Mouse (Mus musculus): ENCODE data around the gene Htra1. TPM values are rescaled to one million over a fixed set of nuclear protein-coding genes. Genes with fewer than 3 reads are reported as not detected.

Htra1 gene
- polyA plus RNA-seq, 1 experiment from 2014 or later: 8.3 TPM

DNA sequence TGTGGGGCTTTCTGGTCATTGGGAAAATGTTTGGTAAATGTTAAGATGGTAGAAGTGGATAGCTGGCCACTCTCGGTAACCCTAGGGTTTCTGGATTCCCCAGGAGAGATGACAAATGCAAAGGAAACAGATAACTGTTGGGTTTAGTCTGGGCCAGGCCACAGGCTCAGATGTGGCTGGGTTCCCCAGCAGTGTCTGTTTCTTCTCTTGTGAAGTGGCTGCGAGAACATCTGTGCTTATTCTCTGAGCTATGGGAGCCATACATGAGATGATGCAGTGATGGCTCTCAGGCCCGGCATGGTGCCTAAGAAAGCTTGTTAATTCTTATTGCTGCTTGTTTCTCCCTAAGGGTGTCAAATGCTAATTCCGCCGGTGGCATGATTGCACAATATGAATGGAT, 68.2 kb downstream of the Htra1 start:
- Histone ChIP-seq H3K9ac (replicated peaks; ENCODE audit: low read length) (no peak overlapping the region), H3K4me3 (ENCODE audit: low read depth, low read length) (no peak overlapping the region), H3K36me3 (replicated peaks; ENCODE audit: control insufficient read depth, insufficient read depth, low read depth, low read length) (no peaks in the 10 kb centered on the region), H3K27ac (replicated peaks; ENCODE audit: low read depth, low read length) (no peak overlapping the region), H3K4me1 (ENCODE audit: control insufficient read depth, insufficient read depth, low read length) (no peaks in the 10 kb centered on the region), H3K27me3 (ENCODE audit: control insufficient read depth, insufficient read depth, low read length) (no peaks in the 10 kb centered on the region), H3K4me2 (ENCODE audit: low read depth, low read length) (no peak overlapping the region), H3K9me3 (replicated peaks; ENCODE audit: control insufficient read depth, low read length) (no peaks in the 10 kb centered on the region; the same call in 1 of the 2 replicates)
- 93% methylated on average over 5 of the region's 5 CpGs for WGBS
- ATAC-seq (replicated peaks; ENCODE audit: insufficient number of reproducible peaks, low FRiP score, low TSS enrichment, low read depth) (no peak), DNase-seq (ENCODE audit: low spot score) (no peak)

DNA sequence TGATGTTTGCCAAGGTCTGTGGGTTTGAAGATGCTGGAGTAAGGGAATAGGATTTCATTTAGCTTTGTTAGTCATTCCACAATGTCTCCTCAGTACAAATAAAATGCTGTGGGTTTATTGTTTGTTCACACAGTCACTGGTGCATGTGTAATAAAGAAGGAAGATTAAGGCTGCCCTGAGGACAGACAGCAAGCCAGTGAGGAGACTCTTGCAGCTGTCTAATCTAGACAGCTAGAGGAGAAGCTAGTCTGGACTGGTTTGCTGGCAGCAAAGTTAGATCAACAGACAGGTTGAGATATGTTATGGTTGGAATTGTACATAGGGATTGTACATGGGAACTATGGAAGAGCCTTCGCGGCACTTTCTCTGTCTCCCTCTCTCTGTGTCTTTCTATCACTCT, 71.3 kb downstream of the Htra1 start:
- H3K27ac ChIP-seq (replicated peaks; ENCODE audit: low read depth, low read length): no peak overlapping the region
- no peaks in the 10 kb centered on the region for H3K4me1 ChIP-seq (ENCODE audit: control insufficient read depth, insufficient read depth, low read length)
- H3K4me2 ChIP-seq (ENCODE audit: low read depth, low read length): no peak overlapping the region
- WGBS: 100% methylated on average over 2 of the region's 2 CpGs
- no peaks in the 10 kb centered on the region; the same call in 1 of the 2 replicates for H3K9me3 ChIP-seq (replicated peaks; ENCODE audit: control insufficient read depth, low read length)
- ATAC-seq (replicated peaks; ENCODE audit: insufficient number of reproducible peaks, low FRiP score, low TSS enrichment, low read depth) (no peak), DNase-seq (ENCODE audit: low spot score) (no peak)
- no peaks in the 10 kb centered on the region for H3K27me3 ChIP-seq (ENCODE audit: control insufficient read depth, insufficient read depth, low read length)
- no peak overlapping the region for H3K4me3 ChIP-seq (ENCODE audit: low read depth, low read length)
- no peaks in the 10 kb centered on the region for H3K36me3 ChIP-seq (replicated peaks; ENCODE audit: control insufficient read depth, insufficient read depth, low read depth, low read length)
- H3K9ac ChIP-seq (replicated peaks; ENCODE audit: low read length): no peak overlapping the region

DNA sequence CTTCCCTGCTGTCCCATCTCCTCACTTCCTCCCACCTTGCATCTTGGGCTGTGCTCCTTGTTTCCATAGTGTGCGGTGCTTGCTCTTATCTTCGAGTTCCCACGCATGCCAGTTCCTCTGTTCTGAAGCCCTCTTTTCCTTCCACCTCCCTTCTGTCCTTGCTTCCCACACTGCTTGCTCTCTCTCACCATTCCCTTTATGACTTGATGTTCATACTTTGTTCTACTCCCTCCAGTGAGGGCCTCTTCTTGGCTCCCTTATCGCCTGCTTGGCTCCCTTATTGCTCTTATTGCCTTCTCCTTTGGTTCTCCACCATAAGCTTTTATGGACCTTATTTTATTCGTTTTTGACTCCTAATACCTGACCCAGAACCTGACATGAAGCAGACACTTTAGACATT, 73.3 kb downstream of the Htra1 start:
- Histone ChIP-seq H3K27me3 (ENCODE audit: control insufficient read depth, insufficient read depth, low read length) (no peaks in the 10 kb centered on the region), H3K4me1 (ENCODE audit: control insufficient read depth, insufficient read depth, low read length) (no peaks in the 10 kb centered on the region), H3K27ac (replicated peaks; ENCODE audit: low read depth, low read length) (no peak overlapping the region), H3K4me3 (ENCODE audit: low read depth, low read length) (no peak overlapping the region), H3K9ac (replicated peaks; ENCODE audit: low read length) (no peak overlapping the region), H3K9me3 (replicated peaks; ENCODE audit: control insufficient read depth, low read length) (no peaks in the 10 kb centered on the region; the same call in 1 of the 2 replicates), H3K4me2 (ENCODE audit: low read depth, low read length) (no peak overlapping the region), H3K36me3 (replicated peaks; ENCODE audit: control insufficient read depth, insufficient read depth, low read depth, low read length) (no peaks in the 10 kb centered on the region)
- no peak for ATAC-seq (replicated peaks; ENCODE audit: insufficient number of reproducible peaks, low FRiP score, low TSS enrichment, low read depth)
- DNase-seq (ENCODE audit: low spot score): no peak
- WGBS: 80% methylated on average over 5 of the region's 5 CpGs

DNA sequence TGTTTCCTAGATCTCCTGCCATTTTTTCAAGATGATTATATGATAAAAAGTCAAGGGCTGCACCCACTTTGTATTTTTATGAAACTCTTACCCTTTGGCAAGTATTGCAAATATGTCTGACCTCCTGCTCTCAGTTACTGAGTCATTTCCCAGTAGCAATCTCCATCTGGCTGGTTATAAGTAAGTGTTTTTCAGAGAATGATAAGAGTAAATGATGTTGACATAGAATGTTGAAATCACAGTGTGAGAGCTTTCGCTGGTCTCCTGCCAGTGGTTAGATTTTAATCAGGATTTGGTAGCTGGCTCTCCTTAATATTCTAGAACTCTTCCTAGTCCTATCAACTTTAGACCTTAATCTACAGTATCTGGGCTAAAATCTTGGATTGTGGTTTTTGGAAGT, 76.0 kb downstream of the Htra1 start:
- no peaks in the 10 kb centered on the region for H3K36me3 ChIP-seq (replicated peaks; ENCODE audit: control insufficient read depth, insufficient read depth, low read depth, low read length)
- H3K4me1 ChIP-seq (ENCODE audit: control insufficient read depth, insufficient read depth, low read length): no peaks in the 10 kb centered on the region
- 81% methylated on average over 1 of the region's 1 CpGs for whole genome bisulfite sequencing
- no peak for DNase-seq (ENCODE audit: low spot score)
- no peak overlapping the region for H3K9ac ChIP-seq (replicated peaks; ENCODE audit: low read length)
- no peak overlapping the region for H3K4me3 ChIP-seq (ENCODE audit: low read depth, low read length)
- H3K4me2 ChIP-seq (ENCODE audit: low read depth, low read length): no peak overlapping the region
- H3K27me3 ChIP-seq (ENCODE audit: control insufficient read depth, insufficient read depth, low read length): no peaks in the 10 kb centered on the region
- no peak for ATAC-seq (replicated peaks; ENCODE audit: insufficient number of reproducible peaks, low FRiP score, low TSS enrichment, low read depth)
- H3K9me3 ChIP-seq (replicated peaks; ENCODE audit: control insufficient read depth, low read length): no peaks in the 10 kb centered on the region
- H3K27ac ChIP-seq (replicated peaks; ENCODE audit: low read depth, low read length): no peak overlapping the region

DNA sequence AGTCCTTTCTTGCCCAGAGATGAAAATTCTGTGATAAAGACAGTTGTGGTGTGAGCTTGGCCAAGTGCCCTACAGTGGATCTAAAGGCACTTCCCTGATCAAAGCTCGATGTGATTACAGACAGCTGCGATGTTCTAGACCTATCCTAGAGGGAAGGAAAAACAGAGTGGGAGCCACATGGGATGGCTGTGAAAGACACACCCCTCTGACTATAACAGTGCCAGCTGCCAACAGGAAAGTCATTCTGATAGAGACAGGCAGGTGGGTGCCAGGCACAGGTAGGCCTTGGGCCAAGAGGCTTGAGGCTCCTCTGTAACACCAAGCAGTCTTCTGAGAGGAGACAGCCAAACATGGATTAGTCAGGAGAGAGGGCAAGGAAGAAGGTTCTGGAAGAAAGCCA, 83.3 kb downstream of the Htra1 start:
- H3K4me2 ChIP-seq (ENCODE audit: low read depth, low read length): no peak overlapping the region
- no peaks in the 10 kb centered on the region for H3K27me3 ChIP-seq (ENCODE audit: control insufficient read depth, insufficient read depth, low read length)
- H3K9ac ChIP-seq (replicated peaks; ENCODE audit: low read length): no peak overlapping the region
- WGBS: 84% methylated on average over 2 of the region's 2 CpGs
- no peaks in the 10 kb centered on the region for H3K9me3 ChIP-seq (replicated peaks; ENCODE audit: control insufficient read depth, low read length)
- ATAC-seq (replicated peaks; ENCODE audit: insufficient number of reproducible peaks, low FRiP score, low TSS enrichment, low read depth) (no peak), DNase-seq (ENCODE audit: low spot score) (no peak)
- H3K4me3 ChIP-seq (ENCODE audit: low read depth, low read length): no peak overlapping the region
- no peak overlapping the region for H3K27ac ChIP-seq (replicated peaks; ENCODE audit: low read depth, low read length)
- H3K36me3 ChIP-seq (replicated peaks; ENCODE audit: control insufficient read depth, insufficient read depth, low read depth, low read length): no peaks in the 10 kb centered on the region
- no peaks in the 10 kb centered on the region for H3K4me1 ChIP-seq (ENCODE audit: control insufficient read depth, insufficient read depth, low read length)

DNA sequence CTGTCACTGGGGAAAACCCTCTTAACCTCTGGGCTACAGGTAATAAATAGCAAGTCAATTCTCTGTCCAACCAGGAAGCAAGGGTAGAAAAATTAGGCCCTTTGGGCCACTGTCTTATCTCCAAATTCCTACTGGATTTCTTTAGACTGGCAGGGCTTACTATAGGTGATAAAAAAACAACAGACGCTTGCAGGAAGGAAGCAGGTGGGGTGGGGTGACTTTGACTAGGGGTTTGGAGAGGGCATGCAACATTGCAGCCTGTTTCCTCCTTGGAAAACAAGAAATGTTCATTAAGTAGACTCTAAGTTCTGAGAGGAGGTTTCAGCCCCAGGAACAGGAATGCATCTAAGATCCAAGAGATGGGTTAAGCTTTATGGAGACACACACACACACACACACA, 88.9 kb downstream of the Htra1 start:
- Histone ChIP-seq H3K36me3 (replicated peaks; ENCODE audit: control insufficient read depth, insufficient read depth, low read depth, low read length) (no peaks in the 10 kb centered on the region), H3K4me2 (ENCODE audit: low read depth, low read length) (no peak overlapping the region), H3K4me3 (ENCODE audit: low read depth, low read length) (no peak overlapping the region), H3K27me3 (ENCODE audit: control insufficient read depth, insufficient read depth, low read length) (no peaks in the 10 kb centered on the region), H3K9ac (replicated peaks; ENCODE audit: low read length) (no peak overlapping the region), H3K4me1 (ENCODE audit: control insufficient read depth, insufficient read depth, low read length) (no peaks in the 10 kb centered on the region), H3K27ac (replicated peaks; ENCODE audit: low read depth, low read length) (no peak overlapping the region), H3K9me3 (replicated peaks; ENCODE audit: control insufficient read depth, low read length) (no peaks in the 10 kb centered on the region)
- DNase-seq (ENCODE audit: low spot score) (no peak), ATAC-seq (replicated peaks; ENCODE audit: insufficient number of reproducible peaks, low FRiP score, low TSS enrichment, low read depth) (no peak)
- 89% methylated on average over 1 of the region's 1 CpGs for WGBS

DNA sequence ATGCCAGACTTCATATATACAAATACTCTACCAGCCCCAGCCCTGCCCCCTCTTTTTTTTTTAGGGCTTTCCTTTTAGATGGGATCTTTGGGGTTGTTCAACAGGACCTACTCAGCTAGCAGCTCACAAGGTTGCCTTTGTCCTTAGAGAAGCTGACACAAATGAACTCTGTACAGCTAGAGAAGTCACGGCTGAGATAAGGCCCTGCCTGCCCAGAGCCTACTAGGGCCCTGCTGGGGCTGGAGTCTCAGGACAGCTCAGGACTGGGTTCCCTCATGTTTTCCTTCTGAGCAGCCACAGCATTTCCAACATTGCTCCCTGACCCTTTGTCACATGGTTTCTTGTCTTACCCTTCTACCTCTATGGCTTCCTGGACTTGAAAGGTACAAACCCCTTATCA, 91.6 kb downstream of the Htra1 start:
- Histone ChIP-seq H3K9ac (replicated peaks; ENCODE audit: low read length) (no peak overlapping the region), H3K4me2 (ENCODE audit: low read depth, low read length) (no peak overlapping the region), H3K27ac (replicated peaks; ENCODE audit: low read depth, low read length) (no peak overlapping the region), H3K36me3 (replicated peaks; ENCODE audit: control insufficient read depth, insufficient read depth, low read depth, low read length) (no peaks in the 10 kb centered on the region), H3K4me1 (ENCODE audit: control insufficient read depth, insufficient read depth, low read length) (no peaks in the 10 kb centered on the region), H3K9me3 (replicated peaks; ENCODE audit: control insufficient read depth, low read length) (no peaks in the 10 kb centered on the region), H3K4me3 (ENCODE audit: low read depth, low read length) (no peak overlapping the region), H3K27me3 (ENCODE audit: control insufficient read depth, insufficient read depth, low read length) (no peaks in the 10 kb centered on the region)
- 82% methylated on average over 1 of the region's 1 CpGs for WGBS
- no peak for DNase-seq (ENCODE audit: low spot score)
- ATAC-seq (replicated peaks; ENCODE audit: insufficient number of reproducible peaks, low FRiP score, low TSS enrichment, low read depth): no peak

DNA sequence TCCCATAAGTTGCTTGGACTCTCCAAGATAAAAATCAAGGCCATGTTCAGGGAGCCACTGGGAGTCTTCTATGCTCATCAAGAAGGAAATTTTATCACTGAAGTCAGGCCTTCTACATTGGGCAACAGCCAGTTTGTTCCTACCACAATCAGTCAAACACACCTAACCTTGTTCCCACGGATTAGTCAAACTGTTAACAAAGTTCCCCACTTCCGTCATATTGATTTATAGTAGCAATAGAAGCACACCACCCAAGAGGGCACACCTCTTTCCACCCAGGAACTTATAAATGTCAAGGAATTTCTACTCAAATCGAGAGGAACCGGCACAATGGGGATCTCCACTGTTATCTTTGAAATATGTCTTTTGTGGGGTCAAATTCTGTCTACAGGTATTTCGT, 95.8 kb downstream of the Htra1 start, which contains the start of gene Dmbt1:
Gene Dmbt1, plus strand, starts transcription at position 299 of the 400 bp plus-strand sequence.
- Histone ChIP-seq H3K27me3 (ENCODE audit: control insufficient read depth, insufficient read depth, low read length) (no peaks in the 10 kb centered on the region), H3K27ac (replicated peaks; ENCODE audit: low read depth, low read length) (no peak within 1 kb of the TSS), H3K36me3 (replicated peaks; ENCODE audit: control insufficient read depth, insufficient read depth, low read depth, low read length) (no peaks in the 10 kb centered on the region), H3K9ac (replicated peaks; ENCODE audit: low read length) (no peak within 1 kb of the TSS), H3K9me3 (replicated peaks; ENCODE audit: control insufficient read depth, low read length) (no peaks in the 10 kb centered on the region), H3K4me1 (ENCODE audit: control insufficient read depth, insufficient read depth, low read length) (no peaks in the 10 kb centered on the region), H3K4me3 (ENCODE audit: low read depth, low read length) (no peak within 1 kb of the TSS), H3K4me2 (ENCODE audit: low read depth, low read length) (no peak within 1 kb of the TSS)
- no peak for ATAC-seq (replicated peaks; ENCODE audit: insufficient number of reproducible peaks, low FRiP score, low TSS enrichment, low read depth)
- no peak for DNase-seq (ENCODE audit: low spot score)
- 82% methylated on average over 5 of the region's 5 CpGs for WGBS
